Mouse (Mus musculus) stomach, embryonic 14.5 days (tissue): ENCODE results near the gene Gpr35. TPM values are rescaled to one million over a fixed set of nuclear protein-coding genes. Genes with fewer than 3 reads are reported as not detected.

Source experiments
- ATAC-seq: fragments of 200-750 bp; cut with Nextera tagmentation; 2 replicates; pipeline ENCODE4 v1.8.0; 2017; ENCODE audit warnings: low read depth, moderate TSS enrichment; ENCODE audit not compliant: insufficient number of reproducible peaks, insufficient read depth, low FRiP score
- H3K27ac ChIP-seq: fragments of 300-500 bp; sonication (generic); 2 replicates; pipeline ENCODE4 v1.5.1; 2014; ENCODE audit warnings: mild to moderate bottlenecking, low read length, moderate library complexity, mixed read lengths
- H3K27me3 ChIP-seq: fragments of 300-500 bp; sonication (generic); 2 replicates; pipeline ENCODE4 v1.6.1; 2014; ENCODE audit warnings: low read length, control low read depth, mixed read lengths; ENCODE audit not compliant: control insufficient read depth, insufficient read depth
- H3K36me3 ChIP-seq: fragments of 300-500 bp; sonication (generic); 2 replicates; pipeline ENCODE4 v1.6.1; 2014; ENCODE audit warnings: mild to moderate bottlenecking, control low read depth, low read length, moderate library complexity, mixed read lengths; ENCODE audit not compliant: control insufficient read depth, insufficient read depth
- H3K4me1 ChIP-seq: fragments of 300-500 bp; sonication (generic); 2 replicates; pipeline ENCODE4 v1.6.1; 2014; ENCODE audit warnings: low read length, control low read depth, mixed read lengths; ENCODE audit not compliant: control insufficient read depth, insufficient read depth
- H3K4me2 ChIP-seq: fragments of 300-500 bp; sonication (generic); replicated peaks from 2 replicates; pipeline ENCODE4 v1.6.1; 2014; ENCODE audit warnings: low read depth, low read length, control low read depth
- H3K4me3 ChIP-seq: fragments of 300-500 bp; sonication (generic); 2 replicates; pipeline ENCODE4 v1.5.1; 2014; ENCODE audit warnings: low read depth, low read length, control low read depth
- H3K9ac ChIP-seq: fragments of 300-500 bp; sonication (generic); replicated peaks from 2 replicates; pipeline ENCODE4 v1.6.1; 2014; ENCODE audit warnings: low read depth, mild to moderate bottlenecking, control low read depth, low read length, moderate library complexity, mixed read lengths
- H3K9me3 ChIP-seq: fragments of 300-500 bp; sonication (generic); 2 replicates; pipeline ENCODE4 v1.6.1; 2016; ENCODE audit warnings: low read depth, low read length, control low read depth; ENCODE audit not compliant: control insufficient read depth
- WGBS: fragments of 180-500 bp; shearing (Covaris S2); extraction: QIAGEN DNeasy Blood & Tissue Kit; methylation state at CpG from one replicate; pipeline ENCODE4 v1.1.7; 2014; 5-methylcytosine and 5-hydroxymethylcytosine counted together
- polyA plus RNA-seq: library from polyadenylated mRNA; unstranded; fragments of >200 nt; fragmentation: Nextera tagmentation; extraction: Ambion mirVana; gene quantifications from 2 replicates; pipeline ENCODE4 v1.2.1, GENCODE M21; 2014

Gpr35 gene
- polyA plus RNA-seq, 1 experiment from 2014 or later, result 7.7 TPM

GRCm38 (mm10) chr1:93010731-93011130 is 60.1 kb downstream of the Gpr35 start:
- no peaks in the 10 kb centered on the region for H3K4me1 ChIP-seq
- H3K4me3 ChIP-seq, result no peak overlapping the region
- no peaks in the 10 kb centered on the region for H3K27me3 ChIP-seq
- H3K4me2 ChIP-seq, result no peak overlapping the region
- H3K36me3 ChIP-seq, result no peaks in the 10 kb centered on the region
- no peak overlapping the region for H3K9ac ChIP-seq
- no peak for ATAC-seq
- H3K27ac ChIP-seq, result no peak overlapping the region
- no peaks in the 10 kb centered on the region for H3K9me3 ChIP-seq
- 26% methylated on average over 3 of the region's 3 CpGs for WGBS

GRCm38 (mm10) chr1:93012103-93012585 is 61.5 kb downstream of the Gpr35 start:
- Histone ChIP-seq H3K36me3 (no peaks in the 10 kb centered on the region), H3K4me1 (no peaks in the 10 kb centered on the region), H3K9ac (no peak overlapping the region), H3K4me2 (no peak overlapping the region), H3K9me3 (no peaks in the 10 kb centered on the region), H3K27me3 (no peaks in the 10 kb centered on the region), H3K4me3 (no peak overlapping the region), H3K27ac (no peak overlapping the region)
- ATAC-seq, result no peak
- 65% methylated on average over 7 of the region's 7 CpGs for WGBS

- H3K9me3 ChIP-seq, result no peaks in the 10 kb centered on the region
- ATAC-seq, result no peak
- H3K4me1 ChIP-seq, result no peaks in the 10 kb centered on the region
- 83% methylated on average over 4 of the region's 4 CpGs for WGBS
- no peaks in the 10 kb centered on the region for H3K36me3 ChIP-seq
- no peak overlapping the region for H3K4me3 ChIP-seq
- no peak overlapping the region for H3K4me2 ChIP-seq
- H3K27ac ChIP-seq, result no peak overlapping the region
- H3K9ac ChIP-seq, result no peak overlapping the region
- no peaks in the 10 kb centered on the region for H3K27me3 ChIP-seq
Observed at GRCm38 (mm10) chr1:93013367-93013766, 62.7 kb downstream of the Gpr35 start.

- no peaks in the 10 kb centered on the region for H3K36me3 ChIP-seq
- no peaks in the 10 kb centered on the region for H3K27me3 ChIP-seq
- no peak overlapping the region for H3K4me2 ChIP-seq
- no peak overlapping the region for H3K27ac ChIP-seq
- H3K9me3 ChIP-seq, result no peaks in the 10 kb centered on the region
- H3K9ac ChIP-seq, result no peak overlapping the region
- no peak for ATAC-seq
- no peak overlapping the region for H3K4me3 ChIP-seq
- no peaks in the 10 kb centered on the region for H3K4me1 ChIP-seq
Observed at GRCm38 (mm10) chr1:93014460-93014859, 63.8 kb downstream of the Gpr35 start.

- Histone ChIP-seq H3K4me2 (no peak overlapping the region), H3K27ac (no peak overlapping the region), H3K27me3 (no peaks in the 10 kb centered on the region), H3K9ac (no peak overlapping the region), H3K4me3 (no peak overlapping the region), H3K4me1 (no peaks in the 10 kb centered on the region), H3K9me3 (no peaks in the 10 kb centered on the region), H3K36me3 (no peaks in the 10 kb centered on the region)
- ATAC-seq, result no peak
- WGBS, result 50% methylated on average over 2 of the region's 2 CpGs
Observed at GRCm38 (mm10) chr1:93015136-93015535, 64.5 kb downstream of the Gpr35 start.

GRCm38 (mm10) chr1:93018716-93019115 is 68.1 kb downstream of the Gpr35 start:
- 87% methylated on average over 10 of the region's 10 CpGs for WGBS

GRCm38 (mm10) chr1:93020602-93021001 is 69.9 kb downstream of the Gpr35 start:
- Histone ChIP-seq H3K27ac (no peak overlapping the region), H3K4me1 (no peaks in the 10 kb centered on the region), H3K27me3 (no peaks in the 10 kb centered on the region), H3K9me3 (no peaks in the 10 kb centered on the region), H3K4me3 (no peak overlapping the region), H3K9ac (no peak overlapping the region), H3K36me3 (no peaks in the 10 kb centered on the region), H3K4me2 (no peak overlapping the region)
- WGBS, result 74% methylated on average over 4 of the region's 4 CpGs
- no peak for ATAC-seq

More at GRCm38 (mm10) chr1:93018716-93019115, 68.1 kb downstream of the Gpr35 start:
- Histone ChIP-seq H3K9ac (no peak overlapping the region), H3K36me3 (no peaks in the 10 kb centered on the region), H3K27me3 (no peaks in the 10 kb centered on the region), H3K4me2 (no peak overlapping the region), H3K27ac (no peak overlapping the region), H3K4me3 (no peak overlapping the region), H3K9me3 (no peaks in the 10 kb centered on the region), H3K4me1 (no peaks in the 10 kb centered on the region)
- ATAC-seq, result no peak

- no peak overlapping the region for H3K9ac ChIP-seq
- H3K4me3 ChIP-seq, result no peak overlapping the region
- H3K36me3 ChIP-seq, result no peaks in the 10 kb centered on the region
- no peak overlapping the region for H3K27ac ChIP-seq
- H3K4me1 ChIP-seq, result no peaks in the 10 kb centered on the region
- WGBS, result 77% methylated on average over 8 of the region's 8 CpGs
- no peaks in the 10 kb centered on the region for H3K27me3 ChIP-seq
- H3K4me2 ChIP-seq, result no peak overlapping the region
- H3K9me3 ChIP-seq, result no peaks in the 10 kb centered on the region
- ATAC-seq, result no peak
Observed at GRCm38 (mm10) chr1:93026600-93026999, 75.9 kb downstream of the Gpr35 start.

- no peaks in the 10 kb centered on the region for H3K36me3 ChIP-seq
- no peaks in the 10 kb centered on the region for H3K27me3 ChIP-seq
- H3K9ac ChIP-seq, result no peak overlapping the region
- no peak overlapping the region for H3K4me2 ChIP-seq
- no peak for ATAC-seq
- 93% methylated on average over 10 of the region's 10 CpGs for WGBS
- no peak overlapping the region for H3K27ac ChIP-seq
- H3K9me3 ChIP-seq, result no peaks in the 10 kb centered on the region
- H3K4me3 ChIP-seq, result no peak overlapping the region
- no peaks in the 10 kb centered on the region for H3K4me1 ChIP-seq
Observed at GRCm38 (mm10) chr1:93029387-93029786, 78.7 kb downstream of the Gpr35 start.
